Mouse (Mus musculus) limb, embryonic 13.5 days (tissue): ENCODE results near the gene Ddx42. TPM values are rescaled to one million over a fixed set of nuclear protein-coding genes. Genes with fewer than 3 reads are reported as not detected.

Experiments used
- ATAC-seq: fragments of 200-750 bp; cut with Nextera tagmentation; 2 replicates; pipeline ENCODE4 v1.8.0; 2017; ENCODE audit warnings: low read depth, moderate number of reproducible peaks, moderate TSS enrichment; ENCODE audit not compliant: low FRiP score
- H3K27ac ChIP-seq: fragments of 300-500 bp; sonication (generic); 2 replicates; pipeline ENCODE4 v1.5.1; 2015; ENCODE audit warnings: inconsistent platforms, mild to moderate bottlenecking, moderate library complexity
- H3K27me3 ChIP-seq: fragments of 300-500 bp; sonication (generic); 2 replicates; pipeline ENCODE4 v1.6.1; 2015; ENCODE audit warnings: mild to moderate bottlenecking, inconsistent platforms
- H3K36me3 ChIP-seq: fragments of 300-500 bp; sonication (generic); 2 replicates; pipeline ENCODE4 v1.6.1; 2015; ENCODE audit warnings: inconsistent platforms, mild to moderate bottlenecking, moderate library complexity
- H3K4me1 ChIP-seq: fragments of 300-500 bp; sonication (generic); 2 replicates; pipeline ENCODE4 v1.6.1; 2015; ENCODE audit warnings: inconsistent platforms
- H3K4me2 ChIP-seq: fragments of 300-500 bp; sonication (generic); replicated peaks from 2 replicates; pipeline ENCODE4 v1.6.1; 2015; ENCODE audit warnings: inconsistent platforms, mild to moderate bottlenecking, moderate library complexity
- H3K4me3 ChIP-seq: fragments of 300-500 bp; sonication (generic); 2 replicates; pipeline ENCODE4 v1.5.1; 2015; ENCODE audit warnings: moderate library complexity, mild to moderate bottlenecking, inconsistent platforms
- H3K9ac ChIP-seq: fragments of 300-500 bp; sonication (generic); 2 replicates; pipeline ENCODE4 v1.6.1; 2015; ENCODE audit warnings: mild to moderate bottlenecking, inconsistent platforms
- H3K9me3 ChIP-seq: fragments of 300-500 bp; sonication (generic); 2 replicates; pipeline ENCODE4 v1.6.1; 2016; ENCODE audit warnings: inconsistent platforms
- WGBS: fragments of 180-500 bp; shearing (Covaris S2); methylation state at CpG from one replicate; pipeline ENCODE4 v1.1.7; 2015; 5-methylcytosine and 5-hydroxymethylcytosine counted together
- polyA plus RNA-seq: library from polyadenylated mRNA; unstranded; fragments of >200 nt; fragmentation: Nextera tagmentation; extraction: Ambion mirVana; gene quantifications from 2 replicates; pipeline ENCODE4 v1.2.1, GENCODE M21; 2015

Ddx42 gene
- polyA plus RNA-seq, 1 experiment from 2014 or later, result 91.4 TPM

- H3K4me3 ChIP-seq, result no peak overlapping the region
- peaks cover 84% of the 10 kb centered on the region for H3K36me3 ChIP-seq
- H3K9me3 ChIP-seq, result no peaks in the 10 kb centered on the region
- no peak overlapping the region for H3K27ac ChIP-seq
- 87% methylated on average over 14 of the region's 14 CpGs for WGBS
- peaks cover 11% of the 10 kb centered on the region for H3K4me1 ChIP-seq
- no peak overlapping the region for H3K4me2 ChIP-seq
- no peak for ATAC-seq
- no peaks in the 10 kb centered on the region for H3K27me3 ChIP-seq
- no peak overlapping the region for H3K9ac ChIP-seq
Observed at GRCm38 (mm10) chr11:106260826-106261450, 44.2 kb downstream of the Ddx42 start.

GRCm38 (mm10) chr11:106263963-106264362 is 47.2 kb downstream of the Ddx42 start:
- 79% methylated on average over 9 of the region's 9 CpGs for WGBS
- Histone ChIP-seq H3K4me2 (no peak overlapping the region), H3K27ac (no peak overlapping the region), H3K9me3 (no peaks in the 10 kb centered on the region), H3K9ac (no peak overlapping the region), H3K4me3 (no peak overlapping the region), H3K27me3 (no peaks in the 10 kb centered on the region), H3K36me3 (peaks cover 80% of the 10 kb centered on the region), H3K4me1 (peaks cover 29% of the 10 kb centered on the region)
- no peak for ATAC-seq

- no peak for ATAC-seq
- WGBS, result 94% methylated on average over 15 of the region's 15 CpGs
- Histone ChIP-seq H3K36me3 (peaks cover 70% of the 10 kb centered on the region), H3K4me1 (peaks cover 36% of the 10 kb centered on the region), H3K27ac (no peak overlapping the region), H3K4me2 (no peak overlapping the region), H3K9me3 (no peaks in the 10 kb centered on the region), H3K4me3 (no peak overlapping the region), H3K9ac (no peak overlapping the region), H3K27me3 (no peaks in the 10 kb centered on the region)
Observed at GRCm38 (mm10) chr11:106264988-106265387, 48.3 kb downstream of the Ddx42 start.

DNA sequence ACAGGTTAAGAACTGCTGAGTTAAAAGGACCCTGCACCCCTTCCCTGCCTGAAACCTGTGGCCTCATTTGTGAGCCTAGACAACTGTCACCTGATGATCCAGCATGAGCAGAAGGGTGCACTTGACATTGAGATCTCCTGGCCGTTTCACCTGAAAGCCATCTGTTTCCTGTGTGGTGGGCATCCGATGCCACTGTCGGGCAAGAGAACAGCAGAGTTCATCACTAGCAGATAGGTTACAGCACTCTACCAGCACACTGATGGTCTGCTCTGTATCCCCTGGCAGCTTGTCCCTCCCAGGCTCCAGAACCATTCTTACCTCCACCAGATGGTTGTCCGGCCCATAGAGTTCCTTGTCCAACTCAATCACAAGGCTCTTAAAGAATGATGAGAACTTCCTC is 48.8 kb downstream of the Ddx42 start:
- Histone ChIP-seq H3K4me3 (no peak overlapping the region), H3K9ac (no peak overlapping the region), H3K9me3 (no peaks in the 10 kb centered on the region), H3K36me3 (peaks cover 68% of the 10 kb centered on the region), H3K4me2 (no peak overlapping the region), H3K27me3 (no peaks in the 10 kb centered on the region), H3K27ac (no peak overlapping the region), H3K4me1 (peaks cover 42% of the 10 kb centered on the region)
- 92% methylated on average over 4 of the region's 4 CpGs for WGBS
- ATAC-seq, result no peak

DNA sequence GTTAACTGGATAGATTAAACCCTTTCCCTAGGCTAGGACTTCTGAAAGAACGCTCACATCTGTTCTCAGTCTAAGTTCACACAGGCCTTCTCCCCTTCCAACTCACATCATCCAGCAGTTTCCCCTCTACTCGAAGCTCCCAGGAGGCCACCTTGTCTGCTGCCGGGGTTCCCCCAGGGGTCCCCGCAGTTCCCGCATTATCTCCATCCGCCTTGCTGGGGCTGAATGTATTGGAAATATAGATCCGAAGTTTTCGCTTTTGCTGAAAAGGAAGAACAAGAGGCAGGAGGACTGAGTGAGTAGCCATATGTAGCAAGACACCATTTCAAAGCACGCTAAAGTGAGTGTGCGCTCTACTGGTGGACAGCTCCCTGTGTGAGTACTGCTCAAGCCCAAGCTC is 49.7 kb downstream of the Ddx42 start:
- ATAC-seq, result no peak
- Histone ChIP-seq H3K9ac (no peak overlapping the region), H3K4me3 (peak overlapping the region; percentile 34; the same call in 1 of the 2 replicates), H3K36me3 (peaks cover 59% of the 10 kb centered on the region), H3K4me2 (peak overlapping the region; percentile 58), H3K27me3 (no peaks in the 10 kb centered on the region), H3K9me3 (no peaks in the 10 kb centered on the region), H3K4me1 (peaks cover 50% of the 10 kb centered on the region), H3K27ac (no peak overlapping the region)
- WGBS, result 90% methylated on average over 10 of the region's 10 CpGs

DNA sequence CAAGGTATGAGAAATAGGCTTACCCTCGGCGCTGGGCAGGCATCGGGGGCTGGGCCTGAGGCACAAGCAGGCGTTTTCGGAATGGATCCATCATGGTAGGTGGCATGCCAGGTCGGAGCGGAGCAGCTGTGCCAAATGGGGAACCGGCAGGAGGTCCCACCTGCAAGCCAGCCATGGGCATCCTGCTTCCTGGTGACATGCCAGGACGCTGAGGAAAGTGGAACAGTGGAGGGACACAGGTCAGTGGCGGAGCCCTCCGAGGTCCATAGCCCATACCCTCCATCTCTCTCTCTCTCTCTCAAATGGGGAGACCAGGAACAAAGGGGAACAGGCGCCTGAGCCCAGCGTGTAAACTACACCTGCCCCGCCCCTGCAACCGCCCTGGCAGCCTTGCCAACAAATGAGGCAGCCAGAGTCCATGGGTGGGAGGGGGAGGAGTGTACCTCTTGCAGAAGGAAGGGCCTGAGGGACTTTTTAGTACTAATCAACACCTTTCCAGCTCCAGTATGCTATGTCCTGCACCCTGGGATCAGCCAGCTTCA is 50.7 kb downstream of the Ddx42 start:
- Histone ChIP-seq H3K9ac (peak overlapping the region; percentile 43; the same call in 1 of the 2 replicates), H3K27ac (peak overlapping the region; percentile 87), H3K4me3 (peak overlapping the region; percentile 34), H3K27me3 (no peaks in the 10 kb centered on the region), H3K36me3 (peaks cover 50% of the 10 kb centered on the region), H3K4me2 (peak overlapping the region; percentile 58), H3K4me1 (peaks cover 53% of the 10 kb centered on the region), H3K9me3 (no peaks in the 10 kb centered on the region)
- peak; percentile 7; the same call in 1 of the 2 replicates for ATAC-seq
- 42% methylated on average over 15 of the region's 15 CpGs for whole genome bisulfite sequencing

DNA sequence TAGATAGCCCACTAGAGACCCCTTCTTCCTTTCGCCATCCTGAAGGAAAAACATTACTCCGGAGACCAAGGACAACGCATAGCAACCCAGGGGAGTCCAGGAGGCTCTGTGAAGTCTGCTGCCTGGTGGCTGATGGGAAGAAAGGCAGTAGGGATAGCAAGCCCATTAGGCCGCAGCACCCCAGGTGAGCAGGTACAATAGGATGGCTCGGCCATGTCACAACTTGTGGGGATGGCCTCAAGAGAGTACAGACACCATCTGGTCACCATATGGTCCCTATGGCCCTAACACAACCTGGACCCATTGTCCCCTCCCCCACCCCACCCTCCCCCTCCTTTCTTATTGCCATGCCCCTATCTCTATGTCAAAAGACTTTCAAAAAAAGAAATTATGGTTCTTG is 51.1 kb downstream of the Ddx42 start:
- H3K9me3 ChIP-seq, result no peaks in the 10 kb centered on the region
- H3K27ac ChIP-seq, result peak overlapping the region; percentile 87
- no peaks in the 10 kb centered on the region for H3K27me3 ChIP-seq
- 38% methylated on average over 5 of the region's 5 CpGs for WGBS
- peaks cover 53% of the 10 kb centered on the region for H3K4me1 ChIP-seq
- peak overlapping the region; percentile 58 for H3K4me2 ChIP-seq
- ATAC-seq, result no peak
- peaks cover 45% of the 10 kb centered on the region for H3K36me3 ChIP-seq
- H3K4me3 ChIP-seq, result peak overlapping the region; percentile 34
- no peak overlapping the region for H3K9ac ChIP-seq

DNA sequence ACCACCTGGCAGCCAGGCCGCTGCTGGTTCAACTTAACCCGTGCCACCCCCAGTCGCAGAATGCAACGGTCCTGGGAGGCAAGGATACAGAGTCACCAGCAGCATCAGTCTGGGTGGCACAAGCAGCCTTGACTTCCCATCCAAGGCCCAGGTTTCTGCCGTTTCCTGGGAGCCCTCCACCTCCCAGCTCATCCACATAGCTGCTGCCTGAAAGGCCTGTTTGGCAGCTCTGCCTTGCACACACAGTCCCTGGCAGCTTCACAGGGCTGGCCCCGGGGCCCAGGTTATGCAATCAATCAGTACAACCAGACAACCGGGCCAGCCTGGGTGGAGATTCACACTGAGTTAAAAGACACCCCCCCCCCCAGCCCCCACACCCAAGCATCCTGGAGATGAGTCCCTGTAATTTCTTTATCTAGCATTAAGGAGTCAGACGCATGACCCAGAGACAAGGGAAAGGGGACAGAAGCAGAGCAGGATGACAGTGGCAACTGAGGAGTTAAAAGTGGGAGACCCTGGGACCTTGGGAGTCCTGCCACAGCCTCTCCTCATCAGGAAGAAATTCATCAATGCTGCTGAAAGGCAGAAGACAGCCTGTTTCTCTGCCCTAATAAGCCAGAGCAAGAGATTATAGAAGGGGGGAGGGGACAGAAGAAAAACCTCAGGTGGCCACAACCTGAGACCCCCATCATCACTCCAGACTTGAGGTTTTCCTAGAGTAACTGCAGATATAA is 51.8 kb downstream of the Ddx42 start:
- Histone ChIP-seq H3K9me3 (no peaks in the 10 kb centered on the region), H3K9ac (peak overlapping the region; percentile 62), H3K4me2 (peak overlapping the region; percentile 58), H3K27me3 (no peaks in the 10 kb centered on the region), H3K4me1 (peaks cover 56% of the 10 kb centered on the region), H3K4me3 (peak overlapping the region; percentile 34), H3K27ac (peak overlapping the region; percentile 87), H3K36me3 (peaks cover 39% of the 10 kb centered on the region)
- ATAC-seq, result no peak
- WGBS, result 17% methylated on average over 8 of the region's 8 CpGs

DNA sequence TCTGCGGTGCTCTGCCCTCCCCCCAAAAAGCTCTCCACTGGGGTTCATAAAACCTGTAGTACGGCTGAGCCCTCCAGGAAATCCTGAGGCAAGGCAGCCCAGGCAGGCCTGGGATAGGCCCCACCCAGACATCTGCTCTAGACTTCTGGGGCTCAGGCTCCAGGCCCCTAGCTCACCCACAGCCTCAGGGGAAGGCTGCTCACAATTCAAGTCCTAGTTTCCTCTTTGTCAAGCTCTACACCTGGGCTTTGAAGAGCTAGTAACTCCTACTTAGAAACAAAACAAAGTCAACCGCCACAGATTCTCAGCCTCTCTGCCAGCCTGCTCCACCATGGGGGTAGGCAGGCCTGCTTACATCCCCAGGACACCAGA is 52.3 kb downstream of the Ddx42 start:
- Histone ChIP-seq H3K9me3 (no peaks in the 10 kb centered on the region), H3K27me3 (no peaks in the 10 kb centered on the region), H3K27ac (peak overlapping the region; percentile 87), H3K36me3 (peaks cover 33% of the 10 kb centered on the region), H3K4me2 (peak overlapping the region; percentile 58), H3K4me3 (peak overlapping the region; percentile 34), H3K4me1 (peaks cover 61% of the 10 kb centered on the region), H3K9ac (peak overlapping the region; percentile 62; the same call in 1 of the 2 replicates)
- WGBS, result 0% methylated on average over 3 of the region's 3 CpGs
- ATAC-seq, result no peak

DNA sequence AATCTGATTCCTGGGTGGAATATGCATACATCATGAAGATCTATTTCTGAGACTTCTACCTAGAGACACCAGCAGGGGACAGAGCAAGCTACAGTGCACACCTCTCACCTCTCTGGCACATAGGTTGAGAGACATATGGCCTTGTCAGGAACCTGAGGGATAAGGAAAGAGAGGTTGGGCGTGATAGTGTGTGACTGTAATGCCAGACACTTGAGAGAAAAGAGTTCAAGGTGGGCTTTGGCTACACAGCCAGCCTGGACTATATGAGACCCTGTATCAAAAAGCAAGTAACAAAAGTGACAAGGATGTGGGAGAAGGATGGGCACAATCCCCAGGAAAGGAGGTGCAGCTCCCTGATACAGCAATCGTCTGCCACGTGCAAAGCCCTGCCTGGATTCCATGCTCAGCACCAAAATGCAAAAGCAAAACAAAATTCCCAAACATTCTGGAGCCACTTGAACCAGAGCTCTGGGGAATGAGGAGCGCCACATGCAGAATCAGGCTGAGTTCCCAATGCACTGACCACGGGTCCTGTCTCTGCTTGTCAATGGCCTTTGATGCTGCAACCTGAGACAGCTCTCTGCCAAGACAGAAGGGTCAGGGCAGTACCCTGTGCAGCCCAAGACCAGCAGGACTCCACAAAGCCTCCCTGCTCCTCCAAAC is 54.5 kb downstream of the Ddx42 start:
- H3K4me2 ChIP-seq, result peak overlapping the region; percentile 94
- H3K27me3 ChIP-seq, result no peaks in the 10 kb centered on the region
- peaks cover 78% of the 10 kb centered on the region for H3K4me1 ChIP-seq
- H3K9ac ChIP-seq, result peak overlapping the region; percentile 100
- no peak for ATAC-seq
- 24% methylated on average over 5 of the region's 5 CpGs for WGBS
- no peaks in the 10 kb centered on the region for H3K9me3 ChIP-seq
- peak overlapping the region; percentile 76 for H3K4me3 ChIP-seq
- peaks cover 11% of the 10 kb centered on the region for H3K36me3 ChIP-seq
- peak overlapping the region; percentile 96 for H3K27ac ChIP-seq

GRCm38 (mm10) chr11:106271794-106272643 is 55.3 kb downstream of the Ddx42 start:
- no peak; the same call in 1 of the 2 replicates for ATAC-seq
- 1% methylated on average over 32 of the region's 41 CpGs for WGBS
- Histone ChIP-seq H3K4me2 (peak overlapping the region; percentile 94), H3K27me3 (no peaks in the 10 kb centered on the region), H3K9me3 (no peaks in the 10 kb centered on the region), H3K36me3 (peaks cover 4% of the 10 kb centered on the region), H3K27ac (peak overlapping the region; percentile 96), H3K4me1 (peaks cover 76% of the 10 kb centered on the region), H3K4me3 (peak overlapping the region; percentile 76), H3K9ac (peak overlapping the region; percentile 100)
